Mouse (Mus musculus) intestine, embryonic 14.5 days (tissue): Measurements from ENCODE around the gene Dusp13. TPM values are rescaled to one million over a fixed set of nuclear protein-coding genes. Genes with fewer than 3 reads are reported as not detected.

Source experiments
- ATAC-seq: fragments of 200-750 bp; cut with Nextera tagmentation; replicated peaks from 2 replicates; pipeline ENCODE4 v1.8.0; 2017; ENCODE audit warnings: low read depth, moderate number of reproducible peaks, moderate TSS enrichment, moderate library complexity; ENCODE audit not compliant: low FRiP score, low TSS enrichment
- DNase-seq: peaks from one replicate; pipeline ENCODE4 v3.0.0-alpha.2; 2018; ENCODE audit warnings: low spot score
- H3K27ac ChIP-seq: fragments of 300-500 bp; sonication (generic); 2 replicates; pipeline ENCODE4 v1.5.1; 2014; ENCODE audit warnings: low read depth, mild to moderate bottlenecking, control low read depth
- H3K27me3 ChIP-seq: fragments of 300-500 bp; sonication (generic); replicated peaks from 2 replicates; pipeline ENCODE4 v1.6.1; 2014; ENCODE audit warnings: low read length, control low read depth; ENCODE audit not compliant: control insufficient read depth, insufficient read depth
- H3K36me3 ChIP-seq: fragments of 300-500 bp; sonication (generic); 2 replicates; pipeline ENCODE4 v1.6.1; 2014; ENCODE audit warnings: low read length, control low read depth; ENCODE audit not compliant: control insufficient read depth, insufficient read depth
- H3K4me1 ChIP-seq: fragments of 300-500 bp; sonication (generic); replicated peaks from 2 replicates; pipeline ENCODE4 v1.6.1; 2014; ENCODE audit warnings: low read length, control low read depth, mixed read lengths; ENCODE audit not compliant: control insufficient read depth, insufficient read depth
- H3K4me2 ChIP-seq: fragments of 300-500 bp; sonication (generic); 2 replicates; pipeline ENCODE4 v1.6.1; 2014; ENCODE audit warnings: low read length
- H3K4me3 ChIP-seq: fragments of 300-500 bp; sonication (generic); 2 replicates; pipeline ENCODE4 v1.5.1; 2014; ENCODE audit warnings: low read depth, low read length, control low read depth, mixed read lengths
- H3K9ac ChIP-seq: fragments of 300-500 bp; sonication (generic); 2 replicates; pipeline ENCODE4 v1.6.1; 2014; ENCODE audit warnings: mild to moderate bottlenecking, low read length
- H3K9me3 ChIP-seq: fragments of 300-500 bp; sonication (generic); 2 replicates; pipeline ENCODE4 v1.6.1; 2016; ENCODE audit warnings: low read length, control low read depth; ENCODE audit not compliant: control insufficient read depth
- WGBS: fragments of 180-500 bp; shearing (Covaris S2); extraction: QIAGEN DNeasy Blood & Tissue Kit; methylation state at CpG from one replicate; pipeline ENCODE4 v1.1.7; 2014; 5-methylcytosine and 5-hydroxymethylcytosine counted together
- polyA plus RNA-seq: library from polyadenylated mRNA; unstranded; fragments of >200 nt; fragmentation: Nextera tagmentation; extraction: Ambion mirVana; gene quantifications from 2 replicates; pipeline ENCODE4 v1.2.1, GENCODE M21; 2014

The Dusp13 gene
- polyA plus RNA-seq, 1 experiment from 2014 or later, result not detected

DNA sequence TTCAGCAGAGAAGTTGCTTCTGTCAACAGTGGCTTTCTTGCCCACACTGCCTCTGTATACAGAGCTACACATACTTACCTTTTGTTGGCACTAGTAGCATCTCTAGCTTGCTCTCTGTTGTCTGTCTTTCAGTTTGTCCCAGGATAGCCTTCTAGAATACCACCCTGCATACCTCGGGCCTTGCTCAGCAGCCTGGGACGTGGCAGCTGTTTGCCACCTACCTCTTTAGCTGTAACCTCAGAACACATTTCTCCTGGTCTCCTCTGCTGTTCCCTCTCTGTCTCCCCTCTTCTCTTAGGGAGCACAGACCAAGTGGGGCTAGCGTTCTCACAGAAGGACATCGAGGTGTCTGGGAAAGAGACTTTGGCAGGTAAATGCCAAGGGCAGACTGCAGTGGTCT lies 8.5 kb downstream of the Dusp13 start:
- 83% methylated on average over 4 of the region's 4 CpGs for WGBS
- ATAC-seq (no peak), DNase-seq (no peak)
- H3K4me3 ChIP-seq, result no peak overlapping the region
- H3K9ac ChIP-seq, result no peak overlapping the region
- H3K27me3 ChIP-seq, result no peaks in the 10 kb centered on the region
- H3K36me3 ChIP-seq, result no peaks in the 10 kb centered on the region
- H3K27ac ChIP-seq, result no peak overlapping the region
- H3K4me2 ChIP-seq, result no peak overlapping the region
- H3K4me1 ChIP-seq, result no peaks in the 10 kb centered on the region
- H3K9me3 ChIP-seq, result no peaks in the 10 kb centered on the region

DNA sequence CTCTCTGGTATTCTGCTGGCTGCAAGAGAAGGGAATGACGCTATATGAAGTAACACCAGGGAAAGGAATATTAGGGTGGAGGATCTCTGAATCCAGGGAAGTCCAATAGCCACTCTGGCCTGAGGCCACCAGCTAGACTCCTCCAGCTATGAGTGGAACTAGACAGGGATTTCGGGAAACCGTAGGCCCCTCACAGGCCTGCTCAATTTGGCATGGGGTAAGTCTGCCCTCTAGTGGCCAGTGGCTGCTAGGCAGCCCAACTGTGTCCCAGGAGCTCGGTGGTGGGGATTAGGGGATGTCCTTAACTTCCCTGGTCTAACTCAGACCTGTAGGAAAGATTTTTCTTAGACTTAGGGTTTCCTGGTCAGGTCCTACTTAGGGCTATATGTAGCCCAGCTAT lies 9.2 kb downstream of the Dusp13 start:
- Histone ChIP-seq H3K4me2 (no peak overlapping the region), H3K27me3 (no peaks in the 10 kb centered on the region), H3K36me3 (no peaks in the 10 kb centered on the region), H3K27ac (no peak overlapping the region), H3K9ac (no peak overlapping the region), H3K4me1 (no peaks in the 10 kb centered on the region), H3K4me3 (no peak overlapping the region), H3K9me3 (no peaks in the 10 kb centered on the region)
- peak; percentile 71 for ATAC-seq
- DNase-seq, result peak; percentile 95
- 20% methylated on average over 4 of the region's 4 CpGs for WGBS

GRCm38 (mm10) chr14:21741314-21741713 lies 9.7 kb downstream of the Dusp13 start:
- H3K4me2 ChIP-seq, result no peak overlapping the region
- WGBS, result 91% methylated on average over 3 of the region's 3 CpGs
- no peak for DNase-seq

GRCm38 (mm10) chr14:21740345-21740744 lies 10.6 kb downstream of the Dusp13 start:
- Histone ChIP-seq H3K9me3 (no peaks in the 10 kb centered on the region), H3K27ac (no peak overlapping the region), H3K4me3 (no peak overlapping the region), H3K9ac (no peak overlapping the region), H3K36me3 (no peaks in the 10 kb centered on the region), H3K4me1 (no peaks in the 10 kb centered on the region), H3K27me3 (no peaks in the 10 kb centered on the region), H3K4me2 (no peak overlapping the region)
- DNase-seq, result no peak
- ATAC-seq, result no peak
- WGBS, result 92% methylated on average over 7 of the region's 7 CpGs

More at GRCm38 (mm10) chr14:21741314-21741713, 9.7 kb downstream of the Dusp13 start:
- Histone ChIP-seq H3K27ac (no peak overlapping the region), H3K9ac (no peak overlapping the region), H3K27me3 (no peaks in the 10 kb centered on the region), H3K36me3 (no peaks in the 10 kb centered on the region), H3K4me3 (no peak overlapping the region), H3K4me1 (no peaks in the 10 kb centered on the region), H3K9me3 (no peaks in the 10 kb centered on the region)
- ATAC-seq, result no peak

- Histone ChIP-seq H3K4me3 (no peak overlapping the region), H3K27ac (no peak overlapping the region), H3K36me3 (no peaks in the 10 kb centered on the region), H3K4me1 (no peaks in the 10 kb centered on the region), H3K9ac (no peak overlapping the region), H3K27me3 (no peaks in the 10 kb centered on the region), H3K9me3 (no peaks in the 10 kb centered on the region), H3K4me2 (no peak overlapping the region)
- DNase-seq (no peak), ATAC-seq (no peak)
- 91% methylated on average over 15 of the region's 15 CpGs for WGBS
These were observed 17.7 kb downstream of the Dusp13 start for GRCm38 (mm10) chr14:21733131-21733905.

- no peak overlapping the region for H3K9ac ChIP-seq
- H3K4me3 ChIP-seq, result no peak overlapping the region
- no peaks in the 10 kb centered on the region for H3K9me3 ChIP-seq
- 86% methylated on average over 4 of the region's 4 CpGs for WGBS
- no peaks in the 10 kb centered on the region for H3K27me3 ChIP-seq
- H3K4me2 ChIP-seq, result no peak overlapping the region
- H3K36me3 ChIP-seq, result no peaks in the 10 kb centered on the region
- no peaks in the 10 kb centered on the region for H3K4me1 ChIP-seq
- H3K27ac ChIP-seq, result no peak overlapping the region
- no peak for ATAC-seq
- no peak for DNase-seq
These were observed 21.0 kb downstream of the Dusp13 start for GRCm38 (mm10) chr14:21729936-21730335.

GRCm38 (mm10) chr14:21729031-21729732 lies 21.8 kb downstream of the Dusp13 start:
- 78% methylated on average over 6 of the region's 6 CpGs for WGBS
- Histone ChIP-seq H3K27me3 (no peaks in the 10 kb centered on the region), H3K4me2 (no peak overlapping the region), H3K27ac (no peak overlapping the region), H3K4me1 (no peaks in the 10 kb centered on the region), H3K4me3 (no peak overlapping the region), H3K9me3 (no peaks in the 10 kb centered on the region), H3K9ac (no peak overlapping the region), H3K36me3 (no peaks in the 10 kb centered on the region)
- no peak for DNase-seq
- no peak for ATAC-seq

DNA sequence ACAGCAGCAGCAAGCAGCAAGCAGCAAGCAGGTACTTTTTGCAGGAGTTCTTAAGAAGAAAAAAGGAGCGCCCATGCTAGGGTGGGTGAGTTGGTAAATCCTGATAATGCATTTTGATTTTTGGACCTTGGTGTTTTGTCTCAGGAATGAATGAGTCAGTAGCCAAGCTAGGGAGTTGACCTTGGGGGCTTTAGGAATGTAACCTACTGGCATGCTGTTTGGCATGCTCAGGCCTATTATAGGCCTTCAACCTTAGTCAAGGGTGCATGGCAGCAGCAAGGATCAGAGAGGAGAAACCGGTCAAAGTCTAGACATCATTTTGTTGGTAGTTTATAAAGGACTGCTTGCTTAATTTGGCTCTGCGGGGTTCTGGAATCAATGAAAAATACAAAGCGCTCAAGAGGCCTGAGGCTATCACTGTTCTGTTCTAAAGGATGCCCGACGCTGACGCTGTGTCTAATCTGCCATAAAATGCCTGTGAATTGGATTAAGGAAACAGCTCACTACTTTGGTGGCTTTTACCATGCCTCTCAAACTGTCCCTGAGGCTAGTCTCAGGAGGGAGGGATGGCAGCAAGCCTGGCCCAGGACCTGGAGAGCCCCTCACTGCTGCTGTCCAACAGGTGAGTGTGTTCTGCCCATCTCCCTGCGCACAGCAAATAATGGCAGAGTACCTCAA lies 28.8 kb downstream of the Dusp13 start:
- Histone ChIP-seq H3K27me3 (no peaks in the 10 kb centered on the region), H3K4me3 (no peak overlapping the region), H3K9me3 (0 out of 2 replicates have a peak, but pooled peaks cover 3% of the 10 kb centered on the region), H3K4me1 (0 out of 2 replicates have a peak, but pooled peaks cover 3% of the 10 kb centered on the region), H3K9ac (no peak overlapping the region), H3K4me2 (no peak overlapping the region), H3K36me3 (no peaks in the 10 kb centered on the region), H3K27ac (no peak overlapping the region)
- 86% methylated on average over 8 of the region's 8 CpGs for WGBS
- DNase-seq (no peak), ATAC-seq (no peak)
